9 mouse cellular contexts compared by ENCODE assay signal in genomic region chr6:113890858-113891213, GRCm38 (mm10).
DNase-seq lines count a peak whose midpoint lies in the region; ATAC-seq and TF ChIP-seq lines count a peak whose summit lies in the region.
"Had no signal": no experiment of that assay in that cellular context is flagged by ENCODE, and none has a peak within 500 bp of the region (broad histone marks: within the 10 kb centered on the region; RNA-seq: fewer than 3 reads in every experiment).

No protein-coding gene starts in this region.

- no peaks in the 10 kb centered on the region for H3K36me3 ChIP-seq in heart, embryonic 16.5 days (ENCODE audit: control insufficient read depth, insufficient read depth)
- H3K36me3 ChIP-seq in hindbrain, embryonic 14.5 days (replicated peaks; ENCODE audit: control insufficient read depth, insufficient read depth), result no peaks in the 10 kb centered on the region
- H3K36me3 ChIP-seq in midbrain, embryonic 12.5 days, result no peaks in the 10 kb centered on the region
- H3K36me3 ChIP-seq: G1E had no signal

- peak overlapping the region; percentile 41 for H3K4me3 ChIP-seq in heart, embryonic 16.5 days (ENCODE audit: low read length)
- peak overlapping the region; percentile 90 for H3K4me3 ChIP-seq in cortical plate, adult 2 months (ENCODE audit: insufficient read depth, low read length)
- peak overlapping the region; percentile 54 for H3K4me3 ChIP-seq in hindbrain, embryonic 14.5 days (replicated peaks; ENCODE audit: low read length)
- H3K4me3 ChIP-seq in midbrain, embryonic 12.5 days, result peak overlapping the region; percentile 55

- no peaks in the 10 kb centered on the region for H3K4me1 ChIP-seq in heart, embryonic 16.5 days (ENCODE audit: control insufficient read depth, insufficient read depth, low read length)
- H3K4me1 ChIP-seq in cortical plate, adult 2 months (ENCODE audit: control insufficient read depth, insufficient read depth, low read length), result peaks cover 19% of the 10 kb centered on the region
- peaks cover 36% of the 10 kb centered on the region for H3K4me1 ChIP-seq in hindbrain, embryonic 14.5 days (replicated peaks; ENCODE audit: control insufficient read depth, insufficient read depth, low read length)
- H3K4me1 ChIP-seq in midbrain, embryonic 12.5 days, result peaks cover 33% of the 10 kb centered on the region

- DNase-seq in heart, postnatal 36 days, result no peak
- DNase-seq in hindbrain, embryonic 14.5 days (ENCODE audit: low spot score), result no peak
- no peak for DNase-seq in thymus, postnatal 4 days
- no peak for DNase-seq in urinary bladder, postnatal 10 days (ENCODE audit: low spot score)

- peaks cover 53% of the 10 kb centered on the region for H3K27me3 ChIP-seq in heart, embryonic 16.5 days (ENCODE audit: control insufficient read depth, insufficient read depth, low read length)
- H3K27me3 ChIP-seq in hindbrain, embryonic 14.5 days (ENCODE audit: control insufficient read depth, insufficient read depth, low read length), result no peaks in the 10 kb centered on the region
- peaks cover 61% of the 10 kb centered on the region for H3K27me3 ChIP-seq in midbrain, embryonic 12.5 days

- no peak overlapping the region for H3K9ac ChIP-seq in heart, embryonic 16.5 days (ENCODE audit: low read length)
- peak overlapping the region; percentile 66 for H3K9ac ChIP-seq in hindbrain, embryonic 14.5 days
- H3K9ac ChIP-seq in midbrain, embryonic 12.5 days (replicated peaks), result peak overlapping the region; percentile 59

- TF ChIP-seq CTCF in cortical plate, adult 2 months (IDR thresholded peaks at IDR 0.05; ENCODE audit: extremely low read depth, insufficient read depth, low read length), result no peak

- no peak for TF ChIP-seq POLR2A in cortical plate, adult 2 months (IDR thresholded peaks at IDR 0.05; ENCODE audit: extremely low read depth, insufficient read depth, low read length)

- ATAC-seq in heart, embryonic 16.5 days (replicated peaks; ENCODE audit: extremely low read depth, insufficient read depth, low FRiP score), result no peak
- ATAC-seq in hindbrain, embryonic 14.5 days (ENCODE audit: low FRiP score), result peak; percentile 10; the same call in 1 of the 2 replicates
- ATAC-seq in midbrain, embryonic 12.5 days (ENCODE audit: low FRiP score, low read depth), result peak; percentile 63
- no peak for ATAC-seq in monocyte, adult 5-6 weeks (replicated peaks; ENCODE audit: insufficient number of reproducible peaks, low FRiP score, low TSS enrichment, poor library complexity, severe bottlenecking)

- intact Hi-C loops in heart, postnatal 36 days (cut with DNase I), result no loop called here

- no peak overlapping the region for H3K27ac ChIP-seq in heart, embryonic 16.5 days (ENCODE audit: low read length)
- peak overlapping the region; percentile 26 for H3K27ac ChIP-seq in cortical plate, adult 2 months (ENCODE audit: insufficient read depth, low read length)
- peak overlapping the region; percentile 88 for H3K27ac ChIP-seq in hindbrain, embryonic 14.5 days
- H3K27ac ChIP-seq in midbrain, embryonic 12.5 days (replicated peaks), result peak overlapping the region; percentile 56

- H3K4me2 ChIP-seq in heart, embryonic 16.5 days (ENCODE audit: low read depth, low read length), result peak overlapping the region; percentile 61
- peak overlapping the region; percentile 85 for H3K4me2 ChIP-seq in hindbrain, embryonic 14.5 days (replicated peaks)
- H3K4me2 ChIP-seq in midbrain, embryonic 12.5 days (replicated peaks), result peak overlapping the region; percentile 68

- WGBS in heart, embryonic 16.5 days, result 3% methylated on average over 10 of the region's 10 CpGs
- WGBS in hindbrain, embryonic 14.5 days, result 0% methylated on average over 10 of the region's 10 CpGs
- WGBS in midbrain, embryonic 12.5 days, result 1% methylated on average over 10 of the region's 10 CpGs

- no peaks in the 10 kb centered on the region for H3K9me3 ChIP-seq in heart, embryonic 16.5 days (replicated peaks; ENCODE audit: control insufficient read depth, low read length)
- H3K9me3 ChIP-seq in hindbrain, embryonic 14.5 days (ENCODE audit: control insufficient read depth, low read length), result no peaks in the 10 kb centered on the region
- H3K9me3 ChIP-seq in midbrain, embryonic 12.5 days, result no peaks in the 10 kb centered on the region

Comparison
In these comparisons a context has a peak if more than half of its experiments do, and no peak if none do; other contexts are left out.
1. ATAC-seq: peak in hindbrain, embryonic 14.5 days (single experiment) and midbrain, embryonic 12.5 days (single experiment); none in heart, embryonic 16.5 days (single experiment) and monocyte, adult 5-6 weeks (single experiment).
2. Peak in every context shown above with its lines, with median percentiles within 50 percentile points of each other: H3K4me2 ChIP-seq and H3K4me3 ChIP-seq.